Mouse (Mus musculus) macrophage (primary cell): ENCODE results near the gene Nr2f1. TPM values are rescaled to one million over a fixed set of nuclear protein-coding genes. Genes with fewer than 3 reads are reported as not detected.

ENCODE experiments used
- H3K27ac ChIP-seq: fragments of 350-480 bp; formaldehyde crosslinking; 2 replicates; pipeline ENCODE4 v1.9.0; 2021
- H3K36me3 ChIP-seq: fragments of 350-480 bp; formaldehyde crosslinking; 2 replicates; pipeline ENCODE4 v1.9.0; 2021; ENCODE audit errors: inconsistent target
- H3K4me3 ChIP-seq: fragments of 350-480 bp; formaldehyde crosslinking; 2 replicates; pipeline ENCODE4 v1.9.0; 2021; ENCODE audit errors: inconsistent target
- H3K79me2 ChIP-seq: fragments of 350-480 bp; formaldehyde crosslinking; 2 replicates; pipeline ENCODE4 v1.9.0; 2021; ENCODE audit errors: inconsistent target
- WGBS: methylation state at CpG from one replicate; pipeline ENCODE4 v1.1.7; 2026; ENCODE audit warnings: inconsistent platforms; ENCODE audit not compliant: missing documents; 5-methylcytosine and 5-hydroxymethylcytosine counted together
- polyA plus RNA-seq: library from polyadenylated mRNA; stranded (reverse); fragments of 250-400 nt; gene quantifications from 3 replicates; pipeline ENCODE4 v1.2.4, GENCODE M21; 2018; ENCODE audit warnings: inconsistent platforms

Nr2f1 gene
- polyA plus RNA-seq, 1 experiment from 2014 or later, result not detected

GRCm38 (mm10) chr13:78194135-78194849 is 5.3 kb downstream of the Nr2f1 start:
- Histone ChIP-seq H3K27ac (no peak overlapping the region), H3K36me3 (no peaks in the 10 kb centered on the region), H3K4me3 (no peak overlapping the region), H3K79me2 (no peaks in the 10 kb centered on the region)
- WGBS, result 10% methylated on average over 26 of the region's 26 CpGs

DNA sequence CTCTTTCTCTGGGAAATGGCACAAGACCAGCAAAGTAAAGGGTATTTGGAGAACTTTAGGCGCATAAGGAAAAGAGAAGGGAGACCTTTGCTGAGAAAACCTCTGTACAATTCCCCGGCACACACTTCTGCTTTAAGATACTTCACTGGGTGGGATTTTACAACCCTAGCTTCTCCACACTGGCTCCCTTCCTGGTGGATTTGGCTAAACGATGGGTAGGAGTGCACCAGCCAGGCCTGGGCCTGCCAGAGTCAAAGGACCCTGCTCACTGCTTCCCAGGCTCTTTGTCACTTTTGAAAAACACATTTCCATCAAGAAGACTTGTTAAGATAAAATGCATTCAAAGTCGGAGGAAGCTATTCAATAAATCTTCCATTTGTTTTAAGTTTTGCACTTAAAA is 6.3 kb downstream of the Nr2f1 start:
- WGBS, result 19% methylated on average over 4 of the region's 4 CpGs
- H3K4me3 ChIP-seq, result no peak overlapping the region
- no peaks in the 10 kb centered on the region for H3K79me2 ChIP-seq
- no peak overlapping the region for H3K27ac ChIP-seq
- no peaks in the 10 kb centered on the region for H3K36me3 ChIP-seq

GRCm38 (mm10) chr13:78189586-78189985 is 10.0 kb downstream of the Nr2f1 start:
- H3K27ac ChIP-seq, result no peak overlapping the region
- no peak overlapping the region for H3K4me3 ChIP-seq
- H3K79me2 ChIP-seq, result no peaks in the 10 kb centered on the region
- H3K36me3 ChIP-seq, result no peaks in the 10 kb centered on the region
- 20% methylated on average over 10 of the region's 10 CpGs for WGBS

DNA sequence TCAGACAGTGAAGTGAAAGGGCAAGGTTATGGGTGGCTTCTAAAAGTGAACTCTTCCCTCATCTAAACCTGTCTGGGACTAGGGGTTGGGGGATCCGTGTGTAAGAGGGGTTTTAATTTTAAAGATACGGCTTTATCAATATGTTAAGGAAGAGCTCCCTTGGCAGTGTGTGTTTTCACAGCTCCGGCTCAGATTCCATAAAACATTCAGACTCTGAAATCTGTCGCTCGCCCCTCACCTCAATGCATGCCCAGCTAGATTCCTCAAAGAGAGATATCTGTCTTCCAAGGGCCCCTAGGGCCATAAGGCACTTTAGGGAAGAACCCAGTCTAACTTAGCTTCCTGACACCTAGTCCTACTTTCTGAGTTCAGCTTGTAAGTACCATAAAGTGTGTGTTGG is 11.7 kb downstream of the Nr2f1 start:
- H3K4me3 ChIP-seq, result no peak overlapping the region
- H3K36me3 ChIP-seq, result no peaks in the 10 kb centered on the region
- H3K27ac ChIP-seq, result no peak overlapping the region
- H3K79me2 ChIP-seq, result no peaks in the 10 kb centered on the region
- WGBS, result 22% methylated on average over 5 of the region's 5 CpGs

DNA sequence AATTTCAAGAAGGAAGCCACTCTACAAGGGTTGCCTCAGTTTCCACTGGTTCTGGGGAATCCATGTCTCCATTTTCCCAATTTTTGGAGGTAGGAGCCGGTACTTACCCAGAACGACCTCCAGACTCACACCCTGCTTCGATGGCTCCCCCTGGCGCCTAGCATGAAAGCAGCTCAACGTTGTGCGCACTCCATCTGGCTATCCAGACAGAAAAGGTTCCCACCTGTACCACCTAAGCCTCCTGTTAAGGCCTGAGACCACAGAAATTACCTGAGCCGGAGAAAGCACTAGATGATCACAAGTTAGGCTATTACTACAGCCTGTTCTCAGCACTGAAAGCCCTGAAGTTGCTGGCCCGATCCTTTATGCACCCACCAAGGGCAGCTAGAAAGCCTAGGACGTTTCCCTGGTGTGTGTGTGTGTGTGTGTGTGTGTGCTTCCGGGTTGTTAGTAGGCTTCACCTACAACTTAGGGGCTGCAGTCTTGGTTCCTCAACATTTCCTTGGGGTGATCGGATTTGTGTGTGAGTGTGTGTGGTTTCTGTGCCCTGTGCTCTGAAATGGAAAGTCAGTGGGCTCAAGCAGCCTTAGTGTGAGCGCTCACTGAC is 13.1 kb downstream of the Nr2f1 start:
- no peaks in the 10 kb centered on the region for H3K36me3 ChIP-seq
- 12% methylated on average over 12 of the region's 12 CpGs for WGBS
- no peak overlapping the region for H3K4me3 ChIP-seq
- no peaks in the 10 kb centered on the region for H3K79me2 ChIP-seq
- no peak overlapping the region for H3K27ac ChIP-seq

- WGBS, result 6% methylated on average over 12 of the region's 14 CpGs
Measured at GRCm38 (mm10) chr13:78184786-78185466, 14.6 kb downstream of the Nr2f1 start.

GRCm38 (mm10) chr13:78183986-78184385 is 15.6 kb downstream of the Nr2f1 start:
- Histone ChIP-seq H3K27ac (no peak overlapping the region), H3K4me3 (no peak overlapping the region), H3K79me2 (no peaks in the 10 kb centered on the region), H3K36me3 (no peaks in the 10 kb centered on the region)
- 15% methylated on average over 4 of the region's 5 CpGs for WGBS

More at GRCm38 (mm10) chr13:78184786-78185466, 14.6 kb downstream of the Nr2f1 start:
- no peak overlapping the region for H3K27ac ChIP-seq
- no peaks in the 10 kb centered on the region for H3K36me3 ChIP-seq
- H3K4me3 ChIP-seq, result no peak overlapping the region
- no peaks in the 10 kb centered on the region for H3K79me2 ChIP-seq

GRCm38 (mm10) chr13:78183004-78183403 is 16.6 kb downstream of the Nr2f1 start:
- Histone ChIP-seq H3K27ac (no peak overlapping the region), H3K36me3 (no peaks in the 10 kb centered on the region), H3K4me3 (no peak overlapping the region), H3K79me2 (no peaks in the 10 kb centered on the region)
- 7% methylated on average over 5 of the region's 5 CpGs for WGBS

DNA sequence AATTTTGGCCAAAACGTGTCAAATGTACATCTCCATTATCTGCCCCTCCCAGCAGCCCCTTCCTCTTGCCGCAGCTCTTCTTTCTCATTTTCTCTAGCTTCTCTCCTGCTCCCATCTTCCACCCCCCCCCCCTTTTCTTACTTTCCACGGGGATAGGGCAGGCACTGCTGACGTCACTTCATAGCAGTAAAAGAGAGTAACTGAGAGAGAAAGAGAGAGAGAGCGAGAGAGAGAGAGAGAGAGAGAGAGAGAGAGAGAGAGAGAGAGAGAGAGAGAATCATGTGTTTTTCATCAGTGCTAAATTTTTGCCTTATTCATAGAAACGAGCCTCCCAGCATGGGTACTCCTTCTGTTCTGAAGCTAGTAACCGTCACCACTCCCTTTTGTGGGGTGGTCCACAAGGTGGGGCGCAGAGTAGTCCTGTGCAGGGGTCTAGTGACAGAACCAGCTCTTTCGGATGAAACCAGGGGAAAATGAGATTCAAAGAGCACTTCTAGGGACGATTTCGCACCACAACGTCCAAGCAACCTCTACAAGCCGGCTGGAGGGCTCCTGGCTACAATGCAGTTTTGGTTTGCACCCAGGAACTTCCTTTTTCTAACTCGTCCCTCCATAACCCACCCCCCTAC is 17.5 kb downstream of the Nr2f1 start:
- WGBS, result 5% methylated on average over 12 of the region's 14 CpGs

DNA sequence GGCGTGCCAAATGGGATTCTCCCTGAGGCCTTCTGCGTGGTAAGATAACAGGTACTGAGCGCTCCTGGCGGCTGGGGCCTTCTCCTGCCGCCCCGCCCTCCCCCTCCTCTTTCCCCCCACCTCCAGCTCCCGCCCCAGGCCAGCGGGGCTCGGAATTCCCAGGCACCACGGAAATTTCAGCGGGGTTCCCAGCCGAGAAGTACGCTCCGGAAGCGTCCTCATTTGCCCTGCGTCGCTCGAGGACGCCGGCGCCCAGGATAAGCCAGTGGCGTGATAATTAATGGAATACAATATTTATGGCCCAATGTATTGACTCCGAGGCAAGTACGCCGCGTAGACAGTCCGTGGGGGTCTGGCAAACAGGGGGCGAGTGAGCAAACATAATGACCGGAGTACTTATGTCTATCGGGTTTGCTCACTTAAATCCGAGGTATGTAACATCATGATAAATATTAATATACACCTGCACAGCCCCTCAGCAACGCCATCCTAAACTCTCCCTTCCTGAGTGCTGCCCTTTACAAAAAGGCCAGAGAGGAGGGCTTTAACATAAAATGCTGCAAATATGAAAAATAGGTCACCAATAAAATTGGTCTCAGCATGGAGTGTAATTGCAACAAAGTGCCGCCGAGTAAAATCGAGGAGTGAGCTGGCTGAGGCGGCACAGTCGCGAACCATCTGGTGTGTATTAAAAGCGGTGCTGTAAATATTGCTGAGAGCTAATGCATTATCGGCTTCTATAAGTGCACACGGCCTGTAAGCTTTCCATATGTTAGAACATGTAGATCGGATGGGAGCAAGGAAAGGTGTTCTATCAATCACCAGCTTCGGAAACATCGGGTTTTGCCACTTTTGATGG is 18.3 kb downstream of the Nr2f1 start:
- H3K36me3 ChIP-seq, result no peaks in the 10 kb centered on the region
- no peaks in the 10 kb centered on the region for H3K79me2 ChIP-seq
- 6% methylated on average over 43 of the region's 44 CpGs for WGBS
- H3K27ac ChIP-seq, result no peak overlapping the region
- no peak overlapping the region for H3K4me3 ChIP-seq

More for the DNA sequence above, 17.5 kb downstream of the Nr2f1 start:
- no peak overlapping the region for H3K4me3 ChIP-seq
- H3K79me2 ChIP-seq, result no peaks in the 10 kb centered on the region
- no peaks in the 10 kb centered on the region for H3K36me3 ChIP-seq
- no peak overlapping the region for H3K27ac ChIP-seq

GRCm38 (mm10) chr13:78180261-78180660 is 19.3 kb downstream of the Nr2f1 start:
- WGBS, result 44% methylated on average over 3 of the region's 3 CpGs
- H3K79me2 ChIP-seq, result no peaks in the 10 kb centered on the region
- H3K4me3 ChIP-seq, result no peak overlapping the region
- no peaks in the 10 kb centered on the region for H3K36me3 ChIP-seq
- no peak overlapping the region for H3K27ac ChIP-seq

DNA sequence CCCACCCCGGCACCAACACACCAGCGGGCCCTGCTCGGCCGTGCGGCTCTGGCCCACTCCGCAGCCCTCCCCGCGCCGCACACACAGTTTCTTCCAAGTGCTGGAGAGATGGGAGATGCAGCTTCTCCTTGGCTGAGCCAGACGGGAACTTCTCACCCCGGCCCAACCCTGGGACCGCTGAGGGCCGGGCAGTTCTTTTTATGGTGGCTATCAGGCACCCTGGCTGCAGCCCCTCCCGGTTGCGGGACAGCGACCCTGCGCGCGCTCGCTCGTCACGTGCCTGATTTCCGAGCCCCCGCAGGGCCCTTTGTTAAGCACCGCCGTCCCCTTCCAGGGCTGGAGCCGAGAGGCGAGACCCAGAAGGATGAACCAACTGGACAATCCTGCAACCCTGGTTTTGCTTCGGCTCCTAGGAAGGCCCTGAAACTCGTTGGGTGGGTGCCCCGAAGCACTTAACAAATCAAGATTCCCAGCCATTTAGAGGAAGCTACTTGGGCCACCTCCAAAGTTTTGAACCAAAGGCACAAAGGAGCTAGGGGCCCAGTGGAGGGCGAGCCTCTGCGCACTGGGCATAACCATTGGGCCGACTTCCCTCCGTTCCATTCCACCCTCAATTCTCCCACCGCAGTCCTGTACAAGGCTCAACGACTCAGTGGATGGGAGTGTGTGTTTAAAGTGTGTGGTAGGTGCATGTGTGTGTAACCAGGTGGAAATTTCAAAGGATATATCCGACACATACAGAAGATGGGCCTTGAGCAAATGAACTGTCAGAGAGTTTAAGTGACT is 20.1 kb downstream of the Nr2f1 start:
- 13% methylated on average over 38 of the region's 38 CpGs for WGBS
- H3K36me3 ChIP-seq, result no peaks in the 10 kb centered on the region
- no peaks in the 10 kb centered on the region for H3K79me2 ChIP-seq
- no peak overlapping the region for H3K4me3 ChIP-seq
- no peak overlapping the region for H3K27ac ChIP-seq

DNA sequence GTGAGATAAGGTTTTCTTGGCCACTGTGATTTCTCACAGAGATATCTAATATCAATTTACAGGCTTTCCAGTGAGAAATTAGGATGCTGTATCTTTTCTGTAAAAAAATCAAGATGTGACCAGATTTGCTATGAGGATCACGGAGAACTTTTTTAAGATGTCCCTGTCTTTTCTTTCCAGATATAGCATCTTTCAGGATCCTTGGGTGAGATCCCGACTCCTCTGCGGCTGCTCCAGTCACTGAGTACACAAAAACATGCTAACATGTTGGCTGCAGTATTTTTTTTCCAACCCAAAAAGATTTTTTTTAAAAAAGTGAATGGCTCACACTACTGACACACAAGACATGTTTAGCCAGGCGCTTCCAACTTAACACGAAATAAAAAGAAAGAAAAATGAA is 20.8 kb downstream of the Nr2f1 start:
- Histone ChIP-seq H3K4me3 (no peak overlapping the region), H3K36me3 (no peaks in the 10 kb centered on the region), H3K79me2 (no peaks in the 10 kb centered on the region), H3K27ac (no peak overlapping the region)
- WGBS, result 8% methylated on average over 5 of the region's 5 CpGs
